Mouse (Mus musculus): ENCODE measurements around the gene Loxl1.

- TF ChIP-seq POLR2A (IDR thresholded peaks at IDR 0.05; ENCODE audit: low read depth, low read length) (no peak), CTCF (IDR thresholded peaks at IDR 0.05; ENCODE audit: extremely low read depth, insufficient read length, insufficient replicate concordance, low read depth, low read length) (no peak)
Observed at GRCm38 (mm10) chr9:58355262-58356050, 42.5 kb upstream of the Loxl1 start.

Measured in small intestine, adult 2 months (tissue).